Mouse (Mus musculus): ENCODE results near the gene Usp47. TPM values are rescaled to one million over a fixed set of nuclear protein-coding genes. Genes with fewer than 3 reads are reported as not detected.

Gene Usp47
- polyA plus RNA-seq, 1 experiment from 2014 or later = 63.8 TPM

DNA sequence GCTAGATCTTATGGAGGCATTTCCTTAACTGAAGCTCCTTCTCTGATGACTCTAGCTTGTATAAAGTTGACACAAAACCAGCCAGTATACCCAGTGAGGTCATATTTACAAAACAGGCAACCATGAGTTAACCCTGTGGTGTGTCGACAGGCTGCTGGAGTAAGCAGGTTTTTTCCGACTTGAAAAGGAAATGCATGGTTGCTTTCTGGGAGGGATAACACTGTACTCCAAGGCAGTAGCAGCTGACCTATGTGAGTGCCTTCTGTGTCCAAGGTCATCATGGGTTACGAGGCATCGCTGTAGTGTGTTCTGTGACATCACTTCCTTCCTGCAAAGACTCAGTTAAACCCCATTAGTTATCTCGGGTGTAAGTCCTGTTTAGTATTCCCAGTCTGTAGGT lies 79.6 kb downstream of the Usp47 start:
- H3K27ac ChIP-seq (ENCODE audit: low read length) = peak overlapping the region; percentile 41; the same call in 1 of the 2 replicates
- H3K27me3 ChIP-seq (ENCODE audit: control insufficient read depth, insufficient read depth, low read length) = no peaks in the 10 kb centered on the region
- no peak overlapping the region for H3K4me2 ChIP-seq (ENCODE audit: low read depth, low read length)
- no peaks in the 10 kb centered on the region for H3K9me3 ChIP-seq (replicated peaks; ENCODE audit: control insufficient read depth, low read length)
- WGBS = 70% methylated on average over 5 of the region's 5 CpGs
- ATAC-seq (ENCODE audit: insufficient read depth, low FRiP score) = no peak
- H3K36me3 ChIP-seq (ENCODE audit: control insufficient read depth, insufficient read depth, low read length) = peaks cover 20% of the 10 kb centered on the region
- no peak overlapping the region for H3K9ac ChIP-seq (ENCODE audit: low read length)
- no peaks in the 10 kb centered on the region for H3K4me1 ChIP-seq (ENCODE audit: control insufficient read depth, insufficient read depth, low read length)
- no peak overlapping the region for H3K4me3 ChIP-seq (replicated peaks; ENCODE audit: low read length)

DNA sequence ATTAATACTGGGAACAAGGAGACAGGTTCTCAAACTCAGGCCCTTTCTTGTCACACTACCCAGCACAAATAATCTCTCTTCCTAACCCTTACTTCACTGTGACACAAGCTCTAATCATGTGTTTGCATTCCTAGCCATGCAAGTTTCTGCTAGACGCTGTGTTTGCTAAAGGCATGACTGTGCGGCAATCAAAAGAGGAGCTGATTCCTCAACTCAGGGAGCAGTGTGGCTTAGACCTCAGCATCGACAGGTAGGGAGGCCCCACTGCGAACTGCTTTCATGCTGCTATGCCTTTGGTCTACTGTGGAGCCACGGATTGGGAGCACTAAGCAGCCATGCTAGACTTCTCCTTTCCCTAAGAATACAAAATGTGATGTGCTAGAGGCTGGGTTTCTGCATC lies 80.5 kb downstream of the Usp47 start:
- Histone ChIP-seq H3K4me3 (replicated peaks; ENCODE audit: low read length) (no peak overlapping the region), H3K9me3 (replicated peaks; ENCODE audit: control insufficient read depth, low read length) (no peaks in the 10 kb centered on the region), H3K4me1 (ENCODE audit: control insufficient read depth, insufficient read depth, low read length) (no peaks in the 10 kb centered on the region), H3K4me2 (ENCODE audit: low read depth, low read length) (no peak overlapping the region), H3K27me3 (ENCODE audit: control insufficient read depth, insufficient read depth, low read length) (no peaks in the 10 kb centered on the region), H3K27ac (ENCODE audit: low read length) (no peak overlapping the region), H3K9ac (ENCODE audit: low read length) (no peak overlapping the region), H3K36me3 (ENCODE audit: control insufficient read depth, insufficient read depth, low read length) (peaks cover 11% of the 10 kb centered on the region)
- ATAC-seq (ENCODE audit: insufficient read depth, low FRiP score) = peak; percentile 89
- 61% methylated on average over 5 of the region's 5 CpGs for WGBS

DNA sequence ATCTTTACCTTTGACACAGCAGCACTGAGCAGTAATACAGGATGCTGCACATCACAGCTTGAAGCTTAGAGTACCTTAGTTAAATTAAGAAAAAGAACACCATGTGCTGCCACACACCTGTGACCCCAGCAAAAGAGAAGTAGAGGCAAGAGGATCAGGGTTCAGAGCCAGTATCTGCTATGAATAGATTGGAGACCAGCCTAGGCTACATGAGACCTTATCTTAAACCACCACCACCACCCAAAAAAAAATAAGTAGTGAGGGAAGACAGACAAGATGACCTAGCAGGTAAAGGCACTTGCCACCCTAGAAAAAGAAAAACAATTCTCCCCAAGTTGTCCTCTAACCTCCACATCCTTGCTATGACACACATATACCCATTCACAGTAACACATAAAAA lies 85.5 kb downstream of the Usp47 start:
- no peak overlapping the region for H3K4me3 ChIP-seq (replicated peaks; ENCODE audit: low read length)
- no peak for ATAC-seq (ENCODE audit: insufficient read depth, low FRiP score)
- no peaks in the 10 kb centered on the region; the same call in 1 of the 2 replicates for H3K4me1 ChIP-seq (ENCODE audit: control insufficient read depth, insufficient read depth, low read length)
- no peak overlapping the region for H3K27ac ChIP-seq (ENCODE audit: low read length)
- H3K27me3 ChIP-seq (ENCODE audit: control insufficient read depth, insufficient read depth, low read length) = no peaks in the 10 kb centered on the region
- no peak overlapping the region for H3K9ac ChIP-seq (ENCODE audit: low read length)
- H3K9me3 ChIP-seq (replicated peaks; ENCODE audit: control insufficient read depth, low read length) = no peaks in the 10 kb centered on the region
- no peak overlapping the region for H3K4me2 ChIP-seq (ENCODE audit: low read depth, low read length)
- H3K36me3 ChIP-seq (ENCODE audit: control insufficient read depth, insufficient read depth, low read length) = peaks cover 6% of the 10 kb centered on the region; the same call in 1 of the 2 replicates

DNA sequence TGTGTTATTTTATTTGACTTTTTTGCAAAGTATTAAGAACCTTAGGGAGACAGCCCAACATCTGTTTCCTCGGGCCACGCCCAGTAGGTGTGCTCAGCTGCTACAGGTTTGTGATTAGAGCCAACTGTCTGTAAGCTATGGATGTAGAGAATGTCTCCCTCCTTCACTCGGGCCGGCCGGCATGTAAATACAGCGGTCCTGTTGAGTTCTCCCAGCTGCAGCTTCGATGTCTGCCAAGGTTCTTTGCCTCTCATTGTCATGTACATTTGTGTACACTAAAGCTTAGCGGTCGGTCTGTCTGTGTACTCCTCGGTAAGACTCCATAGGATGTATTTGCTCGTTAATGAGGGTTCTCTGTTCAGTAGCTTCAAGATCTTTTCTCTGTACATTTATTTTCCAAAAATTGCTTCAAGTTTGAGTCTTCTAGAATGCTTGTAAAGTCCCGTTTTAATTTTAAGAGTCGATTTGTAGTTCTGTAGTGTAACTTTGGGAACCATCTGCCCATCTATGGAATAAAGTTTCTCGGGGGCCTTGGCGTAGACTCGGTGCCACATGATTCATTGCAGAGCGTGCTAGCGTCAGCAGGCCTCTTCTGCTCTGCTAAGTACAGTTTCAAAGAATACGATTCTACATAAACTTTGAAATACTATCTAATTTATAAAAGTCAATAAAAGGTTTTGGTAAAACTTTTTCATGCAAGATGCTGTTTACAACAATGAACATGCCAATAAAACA lies 87.5 kb downstream of the Usp47 start:
- Histone ChIP-seq H3K27ac (ENCODE audit: low read length) (peak overlapping the region; percentile 55), H3K4me1 (ENCODE audit: control insufficient read depth, insufficient read depth, low read length) (no peaks in the 10 kb centered on the region; the same call in 1 of the 2 replicates), H3K4me2 (ENCODE audit: low read depth, low read length) (no peak overlapping the region), H3K4me3 (replicated peaks; ENCODE audit: low read length) (no peak overlapping the region), H3K27me3 (ENCODE audit: control insufficient read depth, insufficient read depth, low read length) (no peaks in the 10 kb centered on the region), H3K9ac (ENCODE audit: low read length) (no peak overlapping the region), H3K36me3 (ENCODE audit: control insufficient read depth, insufficient read depth, low read length) (peaks cover 6% of the 10 kb centered on the region; the same call in 1 of the 2 replicates), H3K9me3 (replicated peaks; ENCODE audit: control insufficient read depth, low read length) (no peaks in the 10 kb centered on the region)
- WGBS = 51% methylated on average over 19 of the region's 19 CpGs
- peak; percentile 82 for ATAC-seq (ENCODE audit: insufficient read depth, low FRiP score)

DNA sequence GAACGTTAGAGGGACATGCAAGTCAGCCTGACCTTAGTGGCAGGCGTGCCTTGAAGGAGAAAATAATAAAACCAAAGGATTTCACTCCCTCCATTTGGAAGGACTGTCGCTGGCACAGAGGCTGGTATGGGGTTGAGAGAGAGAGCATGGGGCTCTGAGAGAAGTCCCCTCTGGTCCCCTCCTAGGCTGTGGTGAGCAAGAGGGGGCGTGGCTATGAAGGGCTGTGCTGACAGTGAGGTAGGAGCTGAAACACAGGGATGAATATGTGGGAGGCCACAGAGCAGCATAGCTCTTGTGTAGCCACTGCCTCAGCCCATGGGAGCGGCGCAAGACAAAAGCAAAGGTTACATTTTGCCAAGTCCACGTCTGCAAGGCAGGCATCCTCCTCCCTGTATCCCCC lies 94.2 kb downstream of the Usp47 start:
- H3K9me3 ChIP-seq (replicated peaks; ENCODE audit: control insufficient read depth, low read length) = no peaks in the 10 kb centered on the region
- no peak overlapping the region for H3K4me3 ChIP-seq (replicated peaks; ENCODE audit: low read length)
- no peaks in the 10 kb centered on the region for H3K4me1 ChIP-seq (ENCODE audit: control insufficient read depth, insufficient read depth, low read length)
- no peak overlapping the region for H3K9ac ChIP-seq (ENCODE audit: low read length)
- H3K27me3 ChIP-seq (ENCODE audit: control insufficient read depth, insufficient read depth, low read length) = no peaks in the 10 kb centered on the region
- H3K4me2 ChIP-seq (ENCODE audit: low read depth, low read length) = no peak overlapping the region
- WGBS = 79% methylated on average over 7 of the region's 7 CpGs
- no peak overlapping the region for H3K27ac ChIP-seq (ENCODE audit: low read length)
- ATAC-seq (ENCODE audit: insufficient read depth, low FRiP score) = no peak
- H3K36me3 ChIP-seq (ENCODE audit: control insufficient read depth, insufficient read depth, low read length) = no peaks in the 10 kb centered on the region

DNA sequence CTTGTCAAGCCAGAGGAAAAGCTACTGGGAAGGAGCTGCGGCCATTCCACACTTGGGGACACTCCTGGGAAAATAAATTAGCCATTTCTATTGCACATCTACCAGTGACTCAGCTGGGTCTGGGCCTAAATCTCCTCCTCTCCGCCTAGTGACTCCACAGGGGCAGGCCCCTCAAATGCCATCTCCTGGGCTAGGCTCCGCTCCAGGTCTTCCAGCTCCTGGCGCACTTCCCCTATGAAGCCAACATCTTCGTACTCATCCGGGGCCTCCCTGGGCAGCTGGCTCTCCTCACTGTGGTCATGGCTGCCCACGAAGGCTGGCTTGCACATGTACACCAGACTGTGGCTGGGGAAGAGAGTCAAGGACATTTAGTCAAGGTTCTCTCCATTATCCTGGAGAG lies 94.8 kb downstream of the Usp47 start:
- Histone ChIP-seq H3K4me2 (ENCODE audit: low read depth, low read length) (no peak overlapping the region), H3K9me3 (replicated peaks; ENCODE audit: control insufficient read depth, low read length) (no peaks in the 10 kb centered on the region), H3K4me3 (replicated peaks; ENCODE audit: low read length) (no peak overlapping the region), H3K4me1 (ENCODE audit: control insufficient read depth, insufficient read depth, low read length) (no peaks in the 10 kb centered on the region), H3K27ac (ENCODE audit: low read length) (no peak overlapping the region), H3K36me3 (ENCODE audit: control insufficient read depth, insufficient read depth, low read length) (no peaks in the 10 kb centered on the region), H3K27me3 (ENCODE audit: control insufficient read depth, insufficient read depth, low read length) (no peaks in the 10 kb centered on the region), H3K9ac (ENCODE audit: low read length) (no peak overlapping the region)
- no peak for ATAC-seq (ENCODE audit: insufficient read depth, low FRiP score)
- 87% methylated on average over 7 of the region's 7 CpGs for WGBS

DNA sequence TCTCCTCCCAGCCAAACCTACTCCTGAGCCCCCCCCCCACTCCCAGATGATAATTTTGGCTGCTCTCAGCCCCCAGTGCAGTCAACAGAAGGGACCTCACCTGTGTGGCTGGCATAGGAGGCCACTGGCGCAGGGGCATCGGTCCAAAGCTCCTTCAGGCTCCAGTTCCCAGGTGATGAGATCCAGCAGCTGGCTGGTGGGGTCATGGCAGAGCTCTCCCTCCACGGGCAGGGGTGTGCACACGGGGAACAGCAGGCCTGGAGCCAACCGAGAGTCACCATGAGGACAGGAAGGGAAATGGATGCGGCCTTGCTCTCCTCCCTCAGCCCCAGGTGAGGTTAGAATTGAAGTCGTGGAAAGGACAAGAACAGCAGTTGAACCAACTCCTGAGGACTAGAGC lies 95.9 kb downstream of the Usp47 start:
- H3K9ac ChIP-seq (ENCODE audit: low read length) = no peak overlapping the region
- no peak overlapping the region for H3K4me3 ChIP-seq (replicated peaks; ENCODE audit: low read length)
- no peak overlapping the region for H3K4me2 ChIP-seq (ENCODE audit: low read depth, low read length)
- no peaks in the 10 kb centered on the region for H3K9me3 ChIP-seq (replicated peaks; ENCODE audit: control insufficient read depth, low read length)
- no peak for ATAC-seq (ENCODE audit: insufficient read depth, low FRiP score)
- H3K27ac ChIP-seq (ENCODE audit: low read length) = no peak overlapping the region
- H3K36me3 ChIP-seq (ENCODE audit: control insufficient read depth, insufficient read depth, low read length) = no peaks in the 10 kb centered on the region
- H3K4me1 ChIP-seq (ENCODE audit: control insufficient read depth, insufficient read depth, low read length) = no peaks in the 10 kb centered on the region
- H3K27me3 ChIP-seq (ENCODE audit: control insufficient read depth, insufficient read depth, low read length) = no peaks in the 10 kb centered on the region
- WGBS = 82% methylated on average over 7 of the region's 7 CpGs

DNA sequence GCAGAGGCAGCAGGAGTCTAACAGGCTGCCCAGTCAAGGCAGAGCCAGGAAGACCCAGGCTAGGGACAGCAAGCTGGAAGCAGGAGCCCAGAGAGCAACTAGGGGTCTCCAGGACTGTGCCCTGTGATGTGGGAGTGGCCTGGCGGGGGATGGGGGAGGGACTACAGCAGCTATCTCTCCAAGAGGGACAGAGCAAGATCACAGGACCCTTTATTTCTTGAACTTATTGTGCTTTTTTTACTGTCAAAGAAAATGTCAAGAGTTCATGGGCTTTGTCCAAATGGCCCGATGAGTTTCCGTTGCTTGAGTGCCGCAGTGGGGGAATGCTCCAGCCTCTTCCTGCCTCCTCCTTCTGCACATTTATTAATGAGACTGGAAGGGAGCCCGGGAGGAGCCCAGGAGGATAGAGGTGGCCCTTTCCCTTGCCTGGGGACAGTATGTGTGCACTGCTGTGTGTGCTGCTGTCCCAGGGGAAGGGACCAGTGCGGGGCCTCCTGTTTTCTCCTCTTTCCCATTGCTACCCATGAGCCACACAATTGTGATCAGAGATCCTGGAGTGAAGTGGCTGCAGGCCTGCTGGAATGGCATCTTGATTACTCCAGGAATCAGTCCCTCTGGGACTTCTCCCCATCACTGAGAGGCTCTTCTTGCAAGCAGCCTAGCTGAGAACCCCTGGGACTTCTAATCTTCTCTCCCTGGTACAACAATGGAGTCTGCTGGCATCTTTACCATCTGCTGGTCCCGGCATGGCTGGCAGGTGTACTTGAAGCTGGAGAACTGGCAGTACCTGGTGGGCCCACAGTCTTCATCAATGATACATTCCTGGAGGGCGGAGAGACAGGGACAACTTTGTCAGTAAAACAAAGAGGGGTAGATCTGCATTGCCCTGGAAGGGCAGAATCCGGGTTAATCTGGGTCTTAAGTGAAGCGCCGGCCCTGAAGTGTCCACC lies 97.8 kb downstream of the Usp47 start:
- ATAC-seq (ENCODE audit: insufficient read depth, low FRiP score) = peak; percentile 27; the same call in 1 of the 2 replicates
- H3K9ac ChIP-seq (ENCODE audit: low read length) = no peak overlapping the region
- no peaks in the 10 kb centered on the region for H3K27me3 ChIP-seq (ENCODE audit: control insufficient read depth, insufficient read depth, low read length)
- H3K36me3 ChIP-seq (ENCODE audit: control insufficient read depth, insufficient read depth, low read length) = no peaks in the 10 kb centered on the region
- no peak overlapping the region for H3K4me2 ChIP-seq (ENCODE audit: low read depth, low read length)
- H3K4me3 ChIP-seq (replicated peaks; ENCODE audit: low read length) = no peak overlapping the region
- H3K4me1 ChIP-seq (ENCODE audit: control insufficient read depth, insufficient read depth, low read length) = no peaks in the 10 kb centered on the region
- no peaks in the 10 kb centered on the region for H3K9me3 ChIP-seq (replicated peaks; ENCODE audit: control insufficient read depth, low read length)
- whole genome bisulfite sequencing = 70% methylated on average over 11 of the region's 11 CpGs
- H3K27ac ChIP-seq (ENCODE audit: low read length) = no peak overlapping the region

DNA sequence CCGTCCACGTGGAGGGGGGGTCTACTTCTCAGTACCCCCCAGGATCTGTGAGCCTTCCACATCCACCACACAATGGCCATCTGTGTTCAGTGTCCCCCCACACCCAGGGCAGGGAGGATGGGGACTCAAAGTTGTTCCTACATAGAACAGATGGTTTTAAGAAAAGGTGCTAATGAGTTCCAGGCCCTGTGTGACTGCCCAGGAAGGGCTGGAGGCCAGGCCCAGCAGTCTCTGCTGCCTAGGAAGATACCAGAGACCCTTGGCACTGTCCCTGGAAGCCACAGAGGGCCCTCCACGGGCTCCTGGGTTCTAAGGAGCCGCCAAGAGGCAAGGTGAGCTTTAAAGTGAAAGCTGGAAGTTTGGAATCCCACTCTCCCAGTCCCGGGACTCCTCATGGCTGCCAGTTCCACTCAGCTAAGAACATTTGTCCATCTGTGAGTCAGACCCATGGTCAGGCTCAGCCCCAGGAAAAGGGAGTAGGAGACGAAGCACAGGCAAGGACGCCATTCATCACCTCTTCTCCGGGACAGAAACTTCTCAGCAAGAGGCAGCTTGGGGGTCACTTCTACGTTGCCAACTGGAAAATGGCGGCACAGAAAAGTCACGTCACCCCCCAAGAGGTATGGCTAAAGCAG lies 98.7 kb downstream of the Usp47 start:
- H3K4me2 ChIP-seq (ENCODE audit: low read depth, low read length) = no peak overlapping the region
- no peaks in the 10 kb centered on the region for H3K9me3 ChIP-seq (replicated peaks; ENCODE audit: control insufficient read depth, low read length)
- no peak for ATAC-seq (ENCODE audit: insufficient read depth, low FRiP score)
- H3K36me3 ChIP-seq (ENCODE audit: control insufficient read depth, insufficient read depth, low read length) = no peaks in the 10 kb centered on the region
- no peak overlapping the region for H3K9ac ChIP-seq (ENCODE audit: low read length)
- WGBS = 76% methylated on average over 11 of the region's 11 CpGs
- no peak overlapping the region for H3K4me3 ChIP-seq (replicated peaks; ENCODE audit: low read length)
- H3K4me1 ChIP-seq (ENCODE audit: control insufficient read depth, insufficient read depth, low read length) = no peaks in the 10 kb centered on the region
- H3K27me3 ChIP-seq (ENCODE audit: control insufficient read depth, insufficient read depth, low read length) = no peaks in the 10 kb centered on the region
- H3K27ac ChIP-seq (ENCODE audit: low read length) = no peak overlapping the region

All from stomach, embryonic 16.5 days (tissue).